Mouse (Mus musculus) c-Kit-negative CD71-positive TER-119-positive erythroid progenitor cells, embryonic 14.5 days (primary cell): Measurements from ENCODE around the gene Mfsd11.

Experiments used
- DNase-seq: peaks from one replicate; pipeline ENCODE4 v3.0.0-alpha.2; 2013; ENCODE audit warnings: low read depth, low spot score

Mfsd11 gene

DNA sequence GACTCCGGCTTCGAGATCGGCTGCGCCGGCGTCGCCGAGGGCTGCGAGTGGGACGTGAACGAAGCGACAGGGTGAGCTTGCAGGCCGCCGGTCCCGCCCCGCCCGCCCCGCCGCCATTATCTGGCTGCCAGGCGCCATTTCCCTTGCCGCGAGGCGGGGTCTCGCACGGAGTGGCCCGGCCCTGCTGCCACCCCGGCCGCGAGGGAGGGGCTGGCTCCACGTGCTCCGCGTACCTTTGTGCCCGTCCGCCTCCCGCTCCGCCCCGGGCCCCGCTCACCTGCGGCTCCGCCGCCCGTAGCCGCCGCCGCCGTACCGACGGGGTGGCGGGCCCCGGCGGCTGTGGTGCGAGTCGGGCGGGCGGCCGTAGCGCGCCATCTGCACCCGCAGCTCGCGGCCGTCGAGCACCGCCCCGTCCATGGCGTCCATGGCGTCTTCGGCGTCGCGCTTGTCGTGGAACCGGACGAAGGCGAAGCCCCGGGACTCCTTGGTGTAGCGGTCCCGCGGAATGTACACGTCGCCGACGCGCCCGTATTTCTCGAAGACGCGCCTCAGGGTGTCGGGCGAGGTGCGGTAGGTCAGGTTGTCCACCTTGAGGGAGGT, at the start of gene Mfsd11:
Gene Mfsd11 (plus strand): TSS at position 150 of the 600 bp plus-strand sequence.
- DNase-seq: peak; percentile 69

GRCm38 (mm10) chr11:116802709-116803108, 49.5 kb upstream of the Mfsd11 start:
- DNase-seq: no peak

DNA sequence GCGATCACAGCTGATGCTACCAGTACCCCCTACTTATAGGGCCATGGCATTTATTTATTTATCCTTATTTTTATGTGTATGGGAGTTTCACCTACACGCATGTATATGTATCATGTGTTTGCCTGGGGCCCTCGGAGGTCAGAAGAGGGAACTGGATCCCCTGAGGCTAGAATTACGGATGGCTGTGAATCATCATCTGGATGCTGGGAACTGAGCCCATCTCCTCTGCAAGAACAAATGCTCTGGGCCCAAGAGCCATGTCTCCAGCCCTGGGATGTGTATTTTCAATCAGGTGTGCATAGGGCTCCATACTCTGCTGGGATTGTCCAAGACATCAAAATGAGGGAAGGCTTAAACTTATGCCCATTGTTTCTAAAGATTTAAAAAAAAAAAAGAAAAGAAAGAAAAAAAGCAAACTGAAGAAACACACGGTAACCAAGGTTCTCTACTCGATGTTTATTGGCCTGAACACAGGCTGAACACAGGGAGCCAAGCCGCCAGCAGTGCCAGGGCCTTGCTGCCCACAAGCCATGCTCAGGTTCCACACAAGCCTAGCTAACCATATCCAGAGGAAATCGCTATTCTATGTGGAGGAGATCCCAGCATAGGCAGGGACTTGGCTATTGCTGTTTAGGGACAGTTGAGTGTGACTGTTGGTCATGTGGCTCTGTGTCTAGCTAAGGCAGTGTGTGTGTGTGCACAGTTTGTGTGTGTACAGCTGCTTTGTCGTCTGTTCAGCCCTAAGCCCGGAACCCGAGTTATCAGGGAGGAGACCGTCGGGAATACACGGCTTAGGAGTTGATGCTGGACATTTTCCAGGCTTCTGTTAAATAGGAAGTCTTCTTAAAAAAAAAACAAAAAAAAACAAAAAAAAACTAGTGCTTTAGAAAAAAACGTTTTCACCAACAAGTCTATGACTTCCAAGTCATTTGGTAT, 45.8 kb upstream of the Mfsd11 start:
- no peak for DNase-seq

- no peak for DNase-seq
Observed at GRCm38 (mm10) chr11:116807116-116807515, 45.1 kb upstream of the Mfsd11 start.

DNA sequence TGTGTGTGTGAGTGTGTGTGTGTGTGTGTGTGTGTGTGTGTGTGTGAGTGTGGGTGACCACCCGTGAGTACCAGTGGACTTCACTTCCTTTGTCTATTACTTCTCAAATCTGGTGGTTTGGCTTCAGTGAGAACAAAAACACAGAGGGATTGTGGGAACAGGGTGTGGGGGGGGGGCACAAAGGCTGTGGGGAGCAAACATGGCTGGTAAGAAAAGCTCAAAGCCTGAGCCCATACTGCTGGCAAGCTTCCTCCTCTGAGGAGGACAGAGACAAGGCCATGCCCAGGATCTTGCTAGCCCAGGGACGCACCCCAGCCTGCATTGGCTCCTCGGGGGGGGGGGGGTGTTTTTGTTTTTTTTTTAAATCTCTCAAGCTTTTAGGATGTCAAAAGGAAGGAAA, 44.7 kb upstream of the Mfsd11 start:
- no peak for DNase-seq

DNA sequence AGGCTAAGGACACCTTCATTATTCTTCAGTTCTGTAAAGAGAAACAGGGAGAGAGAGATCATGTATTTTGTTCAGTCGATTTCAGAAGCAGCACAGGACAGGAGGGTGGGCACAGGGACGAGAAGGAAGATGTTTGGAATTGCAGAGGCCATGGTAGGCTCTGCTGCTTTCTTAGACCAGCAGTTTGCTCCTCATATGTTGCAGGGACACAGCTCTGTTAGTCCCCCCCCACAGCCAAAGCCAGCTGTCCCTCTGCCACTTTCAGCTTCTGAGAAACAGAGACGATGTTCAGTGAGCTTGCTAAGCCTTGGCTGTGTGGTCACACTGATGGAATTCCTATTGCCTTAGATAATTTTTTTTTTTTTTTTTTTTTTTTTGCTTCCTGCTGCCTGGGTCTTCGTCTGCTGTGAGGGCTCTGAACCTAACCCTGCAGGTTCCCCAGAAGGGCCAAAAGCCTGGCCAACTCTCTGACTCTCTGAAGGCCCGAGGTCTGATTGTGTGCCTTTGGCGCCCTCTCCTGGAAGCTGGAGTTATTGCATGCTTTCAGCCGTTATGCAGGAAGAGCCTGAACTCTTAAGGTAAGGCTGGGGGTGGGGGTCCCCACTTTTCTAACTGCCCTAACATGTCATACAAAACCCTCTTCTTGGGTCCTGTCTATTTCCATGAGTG, 44.2 kb upstream of the Mfsd11 start:
- DNase-seq: peak; percentile 56

- no peak for DNase-seq
Observed at GRCm38 (mm10) chr11:116808811-116809395, 43.3 kb upstream of the Mfsd11 start.

DNA sequence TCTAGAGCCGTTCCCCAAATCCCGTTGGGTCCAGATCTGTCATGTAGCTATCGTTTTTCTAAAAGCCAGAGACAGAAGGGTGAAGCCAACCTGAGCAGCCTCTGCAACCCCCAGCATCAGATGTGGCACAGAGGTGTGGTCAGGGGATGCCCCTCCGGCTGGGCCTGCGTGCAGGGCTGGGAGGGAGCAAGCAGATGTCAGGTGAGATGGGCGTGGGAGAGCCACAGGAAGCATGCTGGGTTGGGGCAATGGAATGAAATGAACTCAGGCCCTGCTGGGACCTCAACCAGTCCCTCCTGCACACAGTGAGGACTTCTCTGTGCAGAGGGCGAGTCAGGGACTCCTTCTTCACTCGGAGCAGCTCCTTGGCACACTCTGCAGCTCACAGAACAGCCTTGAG, 42.7 kb upstream of the Mfsd11 start:
- DNase-seq: no peak

- DNase-seq: no peak
Observed at GRCm38 (mm10) chr11:116810528-116810927, 41.7 kb upstream of the Mfsd11 start.

GRCm38 (mm10) chr11:116810983-116811901, 41.0 kb upstream of the Mfsd11 start:
- DNase-seq: no peak

DNA sequence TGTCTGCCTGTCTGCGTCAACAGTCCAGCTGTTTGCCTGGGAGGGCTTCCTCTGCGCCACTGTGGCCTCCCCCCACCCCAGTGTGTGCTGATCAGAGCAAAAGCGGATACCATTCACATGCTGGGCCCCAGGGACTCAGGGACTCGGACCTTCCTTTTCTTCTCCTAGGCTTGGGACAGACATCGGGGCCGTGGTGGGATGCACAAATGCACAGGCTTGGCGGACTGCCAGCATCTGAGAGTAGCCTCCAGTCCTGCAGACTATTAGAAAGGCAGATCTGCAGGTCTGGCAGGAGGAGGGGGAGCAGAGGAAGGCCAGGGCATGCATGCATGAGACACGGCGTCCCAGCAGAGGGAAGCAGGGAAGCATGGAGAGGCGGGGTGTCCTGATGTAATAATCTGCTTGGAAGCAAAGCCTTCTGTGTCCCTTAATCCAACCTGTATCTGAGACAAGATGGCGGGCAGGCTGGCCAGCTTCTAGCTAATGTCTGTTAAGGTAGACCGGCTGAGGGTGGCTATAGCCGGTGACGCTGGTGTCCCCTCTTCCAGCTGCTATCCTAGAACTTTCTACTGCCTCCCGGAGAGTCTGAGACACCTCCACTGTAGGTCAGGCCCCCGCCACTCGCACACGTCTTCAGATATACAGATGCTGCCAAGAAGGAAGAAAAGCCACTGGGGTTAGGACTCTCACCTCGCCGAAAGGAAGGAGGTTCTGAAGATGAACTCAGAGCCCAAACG, 39.3 kb upstream of the Mfsd11 start:
- no peak for DNase-seq

DNA sequence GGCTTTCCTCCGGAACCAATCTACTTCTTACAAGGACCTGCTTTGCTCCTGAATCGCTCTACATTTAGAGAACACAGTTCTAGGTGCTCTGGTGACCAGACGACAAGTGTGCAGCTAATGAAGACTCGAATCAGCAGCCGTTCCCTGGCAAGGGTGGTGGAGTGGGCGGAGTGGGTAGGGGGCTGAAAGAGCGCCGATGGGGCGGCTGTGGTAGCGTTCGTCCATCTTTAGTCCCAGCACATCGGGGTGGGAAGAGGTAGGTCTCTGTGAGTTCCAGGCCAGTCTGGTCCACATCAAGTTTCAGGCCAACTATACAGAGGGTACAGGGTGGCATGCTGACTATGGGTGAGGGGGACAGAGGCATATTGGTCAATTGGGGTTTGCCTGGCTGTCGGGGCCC, 38.6 kb upstream of the Mfsd11 start:
- no peak for DNase-seq

- no peak for DNase-seq
Observed at GRCm38 (mm10) chr11:116814076-116814883, 38.0 kb upstream of the Mfsd11 start.

DNA sequence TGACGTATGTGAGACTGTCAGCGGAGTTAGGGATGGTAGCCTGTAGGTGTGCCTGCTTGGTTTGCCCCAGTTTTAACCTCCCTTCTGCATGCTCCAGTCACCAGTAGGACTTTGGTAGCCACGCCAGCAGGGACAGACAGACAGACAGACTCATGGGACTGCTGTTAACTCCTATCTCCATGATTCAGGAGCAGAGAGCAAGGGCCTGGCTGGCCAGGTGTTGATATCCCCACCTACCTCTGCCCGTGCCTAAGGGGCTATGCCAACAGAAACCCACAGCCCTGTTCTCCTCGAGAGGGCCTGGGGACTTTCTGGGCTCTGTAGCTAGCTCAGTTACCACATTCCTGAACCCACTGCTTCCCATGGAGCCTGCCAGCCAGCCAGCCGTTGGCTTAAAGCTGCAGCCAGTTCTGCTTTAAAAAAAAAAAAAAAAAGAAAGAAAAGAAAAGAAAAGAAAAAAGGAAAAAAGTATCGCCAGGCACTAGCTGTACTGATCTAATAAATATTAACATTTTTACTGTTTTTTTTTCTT, 37.3 kb upstream of the Mfsd11 start:
- DNase-seq: no peak

DNA sequence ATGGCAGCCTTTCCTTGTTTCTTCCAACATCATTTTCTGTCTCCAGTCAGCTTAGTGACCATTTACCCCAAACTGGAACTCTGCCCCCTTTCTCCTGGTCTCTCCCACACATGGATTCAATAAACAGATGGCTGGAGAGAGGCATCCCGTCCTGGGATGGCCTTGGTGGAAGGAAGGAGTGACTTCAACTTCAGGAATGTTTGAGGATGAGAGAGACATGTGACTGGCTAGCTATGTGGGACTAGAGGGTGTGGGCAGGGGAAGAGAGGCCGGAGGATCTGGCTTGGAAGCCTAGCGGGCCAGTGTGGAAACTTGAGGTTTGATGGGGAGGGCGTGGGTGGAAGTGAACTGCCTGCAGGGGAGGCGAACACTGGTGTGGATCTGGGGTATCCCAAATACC, 35.5 kb upstream of the Mfsd11 start:
- no peak for DNase-seq

DNA sequence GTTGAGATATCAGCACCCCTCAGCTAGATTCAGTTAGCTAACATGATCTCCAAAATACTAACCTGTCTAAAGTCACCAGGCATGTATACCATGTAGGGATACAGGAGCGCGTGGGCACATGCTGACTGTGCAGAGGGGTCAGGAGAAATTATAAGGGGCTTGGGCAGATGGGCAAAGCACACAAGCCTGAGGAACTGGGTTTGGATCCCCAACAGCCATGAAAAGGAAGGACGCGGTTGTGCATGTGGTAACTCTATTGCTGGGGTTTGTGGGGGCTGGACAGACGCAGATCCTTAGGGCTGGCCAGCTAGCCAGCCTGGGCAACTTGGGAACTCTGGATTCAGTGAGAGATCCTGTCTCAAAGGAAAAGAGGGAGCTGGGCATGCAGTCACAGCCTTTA, 34.7 kb upstream of the Mfsd11 start:
- DNase-seq: no peak

- no peak for DNase-seq
Observed at GRCm38 (mm10) chr11:116818722-116819121, 33.5 kb upstream of the Mfsd11 start.

DNA sequence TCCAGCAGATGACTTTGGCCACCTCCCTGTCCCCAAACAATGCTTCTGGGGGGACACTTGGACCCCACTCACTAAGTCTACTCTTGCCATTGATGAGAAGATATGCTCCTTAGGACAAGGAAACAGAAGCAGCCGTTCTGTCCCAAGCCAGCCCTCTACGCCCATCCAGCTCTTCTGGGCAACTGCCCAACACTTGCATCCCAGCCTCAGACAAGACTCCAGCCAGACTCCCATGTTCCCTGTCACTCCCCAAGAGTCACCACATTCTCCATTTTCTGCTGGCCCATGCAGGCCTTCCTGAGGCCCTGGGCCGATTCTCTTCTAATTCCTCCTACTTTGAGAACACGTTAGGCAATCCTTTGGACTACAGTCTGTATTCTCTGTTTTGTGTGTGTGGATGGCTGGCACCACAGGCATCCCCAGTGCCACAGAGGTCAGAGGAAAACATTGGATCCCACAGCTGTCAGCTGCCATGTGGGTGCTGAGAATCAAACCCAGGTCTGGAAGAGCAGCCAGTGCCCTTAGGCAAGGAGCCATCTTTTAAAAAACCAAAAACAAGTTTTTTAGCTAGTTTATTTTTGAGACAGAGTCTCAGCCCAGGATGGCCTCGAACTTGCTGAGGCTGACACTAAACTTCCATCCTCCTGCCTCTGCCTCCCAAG, 32.2 kb upstream of the Mfsd11 start:
- DNase-seq: no peak
